Mouse (Mus musculus) megakaryocyte, embryonic 14.5 days (primary cell): ENCODE results near the gene Fev.

ENCODE experiments used
- FLI1 ChIP-seq: IDR thresholded peaks from 2 replicates; pipeline ENCODE4 v1.6.1; 2012; ENCODE audit warnings: low read length, inconsistent platforms, mixed read lengths
- GATA1 ChIP-seq: IDR thresholded peaks from 3 replicates; pipeline ENCODE4 v1.6.1; 2012; ENCODE audit warnings: mixed read lengths, low read length, inconsistent platforms, borderline replicate concordance

GRCm38 (mm10) chr1:74902191-74902590 lies 17.0 kb upstream of the Fev start:
- TF ChIP-seq FLI1, result no peak
- no peak for TF ChIP-seq GATA1
